Mouse (Mus musculus) layer of hippocampus, postnatal 10 days (tissue): ENCODE results near the gene Polr2f. TPM values are rescaled to one million over a fixed set of nuclear protein-coding genes. Genes with fewer than 3 reads are reported as not detected.

Experiments
- total RNA-seq, 2 experiments: library from RNA; stranded (reverse); gene quantifications; 2 replicates each; pipeline ENCODE4 v1.2.3; 2021

Gene Polr2f
- total RNA-seq, 2 experiments from 2014 or later: 120 to 138 TPM

Other genes with a start within 250 kb of the Polr2f start
- not detected for gene Gm49510, start 241.3 kb upstream of the Polr2f start, total RNA-seq
- gene Sh3bp1, start 241.2 kb upstream of the Polr2f start, total RNA-seq: 10 to 100 TPM in 1 of 2 experiments, 1 to 10 TPM in 1; 8.6 to 12.1 TPM
- gene Pdxp, start 227.1 kb upstream of the Polr2f start, total RNA-seq: 100 to 1,000 TPM; 135 to 139 TPM
- gene Lgals1, start 214.3 kb upstream of the Polr2f start, total RNA-seq: 10 to 100 TPM; 31.2 to 37.7 TPM
- gene Nol12, start 206.1 kb upstream of the Polr2f start, total RNA-seq: 10 to 100 TPM; 43.0 to 43.2 TPM
- 10 to 100 TPM; 26.4 to 28.9 TPM for gene Triobp, start 193.3 kb upstream of the Polr2f start, total RNA-seq
- gene H1f0, start 112.6 kb upstream of the Polr2f start, total RNA-seq: 10 to 100 TPM; 80.6 to 80.7 TPM
- under 1 TPM; 0.33 to 0.48 TPM for gene Galr3, start 99.1 kb upstream of the Polr2f start, total RNA-seq
- 10 to 100 TPM; 19.5 to 22.2 TPM for gene Ankrd54, start 78.1 kb upstream of the Polr2f start, total RNA-seq
- gene Eif3l, start 65.8 kb upstream of the Polr2f start, total RNA-seq: 100 to 1,000 TPM in 1 of 2 experiments, 10 to 100 TPM in 1; 94.6 to 102 TPM
- gene Micall1, start 32.1 kb upstream of the Polr2f start, total RNA-seq: 10 to 100 TPM; 30.4 to 33.0 TPM
- 10 to 100 TPM; 14.7 to 15.4 TPM for gene 1700088E04Rik, start 244 bp downstream of the Polr2f start, total RNA-seq
- 10 to 100 TPM; 35.7 to 38.0 TPM for gene Sox10, start 24.2 kb downstream of the Polr2f start, total RNA-seq
- gene Pick1, start 88.2 kb downstream of the Polr2f start, total RNA-seq: 10 to 100 TPM; 53.0 to 55.1 TPM
- 1 to 10 TPM in 1 of 2 experiments, under 1 TPM in 1; 0.80 to 1.0 TPM for gene Gm49486, start 88.4 kb downstream of the Polr2f start, total RNA-seq
- under 1 TPM in 1 of 2 experiments, not detected in 1; 0.41 TPM for gene Slc16a8, start 113.8 kb downstream of the Polr2f start, total RNA-seq
- gene Baiap2l2, start 144.5 kb downstream of the Polr2f start, total RNA-seq: 1 to 10 TPM; 2.8 to 4.8 TPM
- 10 to 100 TPM; 18.3 to 22.5 TPM for gene Pla2g6, start 187.4 kb downstream of the Polr2f start, total RNA-seq
- gene Maff, start 205.6 kb downstream of the Polr2f start, total RNA-seq: 1 to 10 TPM; 1.7 to 2.0 TPM